Mouse (Mus musculus) kidney, postnatal 0 days (tissue): ENCODE measurements at regions not wholly inside any gene's neighbourhood (a gene's known extent, or its start where the extent isn't known, plus 50 kb on each side); places are given as distances from the start of the nearest gene placed in this dataset.
A peak's percentile ranks its signal among the peaks of the same experiment; 100 is the strongest.

Experiments used
- ATAC-seq: fragments of 200-750 bp; cut with Nextera tagmentation; replicated peaks from 2 replicates; pipeline ENCODE4 v1.8.0; 2017; ENCODE audit warnings: low read depth, moderate number of reproducible peaks, moderate TSS enrichment, moderate library complexity; ENCODE audit not compliant: low FRiP score
- DNase-seq: peaks from one replicate; pipeline ENCODE4 v3.0.0-alpha.2; 2016; ENCODE audit warnings: low spot score
- H3K27ac ChIP-seq: fragments of 300-500 bp; sonication (generic); 2 replicates; pipeline ENCODE4 v1.5.1; 2014; ENCODE audit warnings: mild to moderate bottlenecking
- H3K27me3 ChIP-seq: fragments of 300-500 bp; sonication (generic); 2 replicates; pipeline ENCODE4 v1.6.1; 2014; ENCODE audit warnings: low read length, mixed read lengths; ENCODE audit not compliant: insufficient read depth
- H3K36me3 ChIP-seq: fragments of 300-500 bp; sonication (generic); 2 replicates; pipeline ENCODE4 v1.6.1; 2014; ENCODE audit warnings: low read length, mixed read lengths; ENCODE audit not compliant: insufficient read depth
- H3K4me1 ChIP-seq: fragments of 300-500 bp; sonication (generic); replicated peaks from 2 replicates; pipeline ENCODE4 v1.6.1; 2014; ENCODE audit warnings: antibody characterized with exemption, low read length, mixed read lengths; ENCODE audit not compliant: insufficient read depth
- H3K4me2 ChIP-seq: fragments of 300-500 bp; sonication (generic); 2 replicates; pipeline ENCODE4 v1.6.1; 2014; ENCODE audit warnings: mild to moderate bottlenecking, low read length, moderate library complexity, mixed read lengths
- H3K4me3 ChIP-seq: fragments of 300-500 bp; sonication (generic); replicated peaks from 2 replicates; pipeline ENCODE4 v1.5.1; 2014; ENCODE audit warnings: low read depth, low read length
- H3K9ac ChIP-seq: fragments of 300-500 bp; sonication (generic); 2 replicates; pipeline ENCODE4 v1.6.1; 2014; ENCODE audit warnings: low read depth, low read length
- H3K9me3 ChIP-seq: fragments of 300-500 bp; sonication (generic); replicated peaks from 2 replicates; pipeline ENCODE4 v1.6.1; 2016; ENCODE audit warnings: low read length, inconsistent platforms, mixed read lengths
- CTCF ChIP-seq: IDR thresholded peaks from 2 replicates; pipeline ENCODE4 v1.5.1; 2016; ENCODE audit warnings: antibody characterized with exemption, low read depth, mild to moderate bottlenecking, moderate library complexity
- WGBS: fragments of 180-500 bp; shearing (Covaris S2); extraction: QIAGEN DNeasy Blood & Tissue Kit; methylation state at CpG from one replicate; pipeline ENCODE4 v1.1.7; 2014; 5-methylcytosine and 5-hydroxymethylcytosine counted together

DNA sequence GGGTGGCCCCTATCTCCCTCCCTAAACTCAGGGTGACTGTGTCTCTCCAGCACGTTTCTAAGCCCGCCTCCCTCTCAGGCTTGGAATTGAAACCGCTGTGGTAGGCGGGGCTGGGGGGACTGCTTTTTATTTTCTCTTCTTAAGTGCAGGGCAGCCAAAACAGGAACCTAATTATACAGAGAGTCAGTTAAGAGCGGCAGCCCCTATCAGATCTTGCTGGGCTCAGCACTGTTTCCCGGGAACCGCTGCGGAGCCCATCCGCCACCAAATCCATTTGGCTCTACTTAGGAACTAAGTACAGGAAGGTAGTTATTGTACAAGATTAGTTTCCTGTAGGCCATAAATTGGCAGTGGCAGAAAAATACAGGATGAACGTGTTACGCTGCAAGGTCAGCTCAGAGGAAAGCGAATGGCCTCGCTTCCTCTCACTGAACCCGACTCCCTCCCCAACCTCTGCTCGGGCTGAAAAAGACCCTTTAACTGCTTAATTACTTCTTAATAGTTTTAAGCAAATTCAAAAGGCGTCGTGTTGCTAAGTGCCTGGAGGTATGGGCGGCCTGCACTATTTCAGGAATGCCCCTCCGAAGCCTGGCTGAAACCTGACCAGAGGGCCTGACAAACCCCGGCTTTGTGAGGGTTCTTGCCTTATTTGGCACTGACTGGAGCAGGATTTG lies 83.6 kb downstream of the Irs2 start:
- no peak overlapping the region for H3K9ac ChIP-seq
- no peaks in the 10 kb centered on the region for H3K9me3 ChIP-seq
- peak; percentile 50 for ATAC-seq
- peak; percentile 93 for DNase-seq
- no peaks in the 10 kb centered on the region for H3K36me3 ChIP-seq
- no peak for TF ChIP-seq CTCF
- H3K27ac ChIP-seq, result peak overlapping the region; percentile 88
- no peak overlapping the region for H3K4me3 ChIP-seq
- H3K27me3 ChIP-seq, result 0 out of 2 replicates have a peak, but pooled peaks cover 4% of the 10 kb centered on the region
- WGBS, result 2% methylated on average over 20 of the region's 20 CpGs
- peaks cover 35% of the 10 kb centered on the region for H3K4me1 ChIP-seq
- peak overlapping the region; percentile 18 for H3K4me2 ChIP-seq

DNA sequence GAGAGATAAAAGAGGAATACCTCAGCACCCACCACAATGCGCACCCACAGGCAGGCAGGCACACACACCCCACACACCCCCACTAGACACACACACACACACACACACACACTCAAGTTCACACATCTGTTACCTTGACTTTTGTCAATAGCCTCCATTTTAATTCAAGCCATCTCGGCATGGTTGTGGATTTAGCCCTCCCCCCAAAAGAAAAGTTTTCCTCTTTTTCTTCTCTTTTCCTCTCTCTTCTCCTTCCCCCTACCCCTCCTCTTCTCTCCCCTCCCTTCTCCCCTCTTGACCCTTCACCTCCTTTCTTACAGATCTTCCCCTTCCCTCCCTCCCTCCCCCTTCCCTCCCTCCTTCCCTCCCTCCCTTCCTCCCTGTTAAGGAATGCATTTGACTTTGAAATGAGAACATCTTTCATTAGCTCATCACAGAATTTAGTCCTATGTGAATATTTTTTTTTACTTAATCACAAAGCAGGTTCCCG lies 84.2 kb downstream of the Irs2 start:
- Histone ChIP-seq H3K27me3 (0 out of 2 replicates have a peak, but pooled peaks cover 3% of the 10 kb centered on the region), H3K9me3 (no peaks in the 10 kb centered on the region), H3K4me2 (peak overlapping the region; percentile 18), H3K4me3 (no peak overlapping the region), H3K36me3 (no peaks in the 10 kb centered on the region), H3K27ac (peak overlapping the region; percentile 88), H3K4me1 (peaks cover 35% of the 10 kb centered on the region), H3K9ac (no peak overlapping the region)
- TF ChIP-seq CTCF, result no peak
- DNase-seq, result no peak
- WGBS, result 13% methylated on average over 3 of the region's 3 CpGs
- ATAC-seq, result no peak

DNA sequence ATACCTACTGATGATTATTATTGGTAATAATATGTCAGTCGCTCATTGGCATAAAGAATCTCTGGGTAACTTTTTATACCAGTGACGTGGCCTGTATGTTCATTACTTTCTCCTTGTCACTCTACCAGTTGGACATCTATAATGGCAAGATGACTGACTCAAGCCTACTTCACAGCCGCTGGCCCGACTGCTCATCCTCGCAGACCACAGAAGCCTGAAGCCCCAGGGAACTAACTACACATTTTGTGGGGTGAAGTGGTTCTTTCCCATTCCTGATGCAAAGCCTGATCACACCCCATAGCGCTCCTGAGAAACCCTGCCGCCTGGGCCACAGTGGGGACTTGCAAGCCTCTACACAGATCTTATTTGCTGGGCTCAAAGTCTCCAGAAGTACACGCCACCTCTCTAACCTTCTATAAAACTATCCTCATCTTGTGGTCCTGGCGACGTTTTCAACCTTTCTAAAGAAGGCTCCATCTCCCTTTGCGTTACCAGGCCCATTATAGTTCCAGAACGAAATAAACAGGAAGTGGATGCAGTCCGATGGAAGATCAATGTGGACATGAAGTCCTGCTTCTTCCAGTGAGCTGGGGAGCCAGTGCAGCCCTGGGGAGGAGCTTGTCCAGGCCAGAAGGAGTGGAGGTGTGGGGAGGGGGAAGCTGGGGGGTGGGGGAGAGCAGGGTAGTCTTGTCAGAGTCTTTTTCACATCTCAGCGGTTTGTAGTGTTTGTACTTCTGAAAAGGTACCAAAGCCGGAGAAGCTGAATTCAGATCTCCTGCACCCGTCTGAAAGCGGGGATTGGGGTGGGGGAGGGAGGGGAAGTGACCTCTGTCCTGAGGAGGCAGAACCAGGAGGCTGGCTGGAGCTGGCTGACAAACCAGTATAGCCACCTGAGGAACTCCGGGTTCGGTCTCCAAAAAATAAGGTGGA lies 84.9 kb downstream of the Irs2 start:
- no peak overlapping the region for H3K4me3 ChIP-seq
- H3K4me2 ChIP-seq, result peak overlapping the region; percentile 18; the same call in 1 of the 2 replicates
- H3K27me3 ChIP-seq, result no peaks in the 10 kb centered on the region
- H3K36me3 ChIP-seq, result no peaks in the 10 kb centered on the region
- peaks cover 35% of the 10 kb centered on the region for H3K4me1 ChIP-seq
- DNase-seq, result no peak
- TF ChIP-seq CTCF, result no peak
- H3K9ac ChIP-seq, result no peak overlapping the region
- no peak for ATAC-seq
- H3K27ac ChIP-seq, result peak overlapping the region; percentile 88
- WGBS, result 42% methylated on average over 19 of the region's 19 CpGs
- H3K9me3 ChIP-seq, result no peaks in the 10 kb centered on the region

DNA sequence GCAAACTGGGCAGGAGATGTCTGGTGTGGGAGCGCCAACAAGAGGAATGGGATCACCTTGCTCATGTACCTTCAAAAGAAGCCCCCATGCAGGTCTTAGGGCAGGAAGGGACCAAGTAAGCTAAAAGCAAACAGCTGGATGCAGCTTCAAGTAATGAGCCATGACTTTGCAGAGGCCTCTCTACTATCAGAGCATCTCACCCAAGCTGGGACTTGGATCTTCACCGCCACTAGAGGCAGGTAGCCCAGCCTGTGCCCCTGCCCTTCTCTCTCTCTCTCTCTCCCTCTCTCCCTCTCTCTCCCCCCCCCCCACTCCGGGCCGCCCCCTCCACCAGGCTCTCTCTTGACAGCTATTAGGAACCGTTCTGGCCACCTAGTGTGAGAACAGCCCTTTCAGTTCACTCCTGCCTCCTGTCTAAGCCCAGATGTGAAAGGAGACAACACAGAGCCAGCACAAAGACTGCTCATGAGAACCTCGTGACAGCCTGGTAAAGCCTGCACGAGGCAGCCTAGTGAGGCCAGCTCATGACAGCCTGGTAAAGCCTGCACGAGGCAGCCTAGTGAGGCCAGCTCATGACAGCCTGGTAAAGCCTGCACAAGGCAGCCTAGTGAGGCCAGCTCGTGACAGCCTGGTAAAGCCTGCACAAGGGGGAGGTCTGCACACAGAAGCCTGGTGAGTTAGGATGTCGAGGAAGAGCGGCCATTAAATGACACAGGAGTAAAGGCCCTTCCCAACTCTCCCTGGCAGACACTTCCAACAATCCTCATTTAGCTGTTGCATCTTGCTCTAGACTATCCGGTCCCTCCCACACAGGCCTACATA lies 85.8 kb downstream of the Irs2 start:
- Histone ChIP-seq H3K27me3 (no peaks in the 10 kb centered on the region), H3K27ac (peak overlapping the region; percentile 50; the same call in 1 of the 2 replicates), H3K4me1 (peaks cover 33% of the 10 kb centered on the region), H3K4me2 (no peak overlapping the region), H3K4me3 (no peak overlapping the region), H3K9ac (no peak overlapping the region), H3K36me3 (no peaks in the 10 kb centered on the region), H3K9me3 (no peaks in the 10 kb centered on the region)
- DNase-seq, result no peak
- WGBS, result 44% methylated on average over 12 of the region's 12 CpGs
- no peak for TF ChIP-seq CTCF
- ATAC-seq, result no peak

DNA sequence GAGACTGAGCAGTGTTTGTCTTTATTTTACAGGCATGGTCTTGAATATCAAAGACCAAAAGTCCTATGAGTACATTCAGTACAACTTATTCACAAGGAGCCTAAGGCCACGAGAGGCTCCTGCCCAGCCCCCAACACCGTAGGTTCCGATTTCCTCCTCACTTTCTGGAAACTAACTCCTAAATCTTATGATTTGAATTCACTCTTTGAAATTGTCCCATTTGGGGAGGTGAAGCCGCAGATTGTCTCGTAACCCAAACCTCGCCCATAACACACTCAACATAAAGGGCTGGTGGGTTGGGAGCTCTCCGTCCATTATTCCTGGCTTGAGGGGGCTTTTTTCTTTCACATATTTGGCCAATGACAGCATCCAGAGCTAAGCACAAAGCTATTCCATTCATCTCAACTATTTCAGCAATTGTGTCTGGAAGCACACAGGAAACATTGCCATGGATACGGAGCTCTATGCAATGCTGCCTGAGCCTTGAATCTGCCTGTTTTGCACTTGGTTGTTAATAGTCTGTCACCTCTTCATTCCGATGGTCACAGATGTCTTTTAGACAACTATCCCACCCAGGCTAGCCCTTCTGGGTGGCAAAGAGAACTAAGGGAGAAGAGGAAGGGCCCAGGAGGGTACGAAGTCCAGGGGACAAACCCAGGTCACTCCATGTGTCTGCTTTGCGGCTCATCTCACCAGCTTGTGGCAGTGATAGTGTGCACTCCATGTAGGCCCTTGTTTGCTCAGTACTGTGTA lies 86.6 kb downstream of the Irs2 start:
- no peak overlapping the region for H3K4me3 ChIP-seq
- DNase-seq (peak; percentile 89), ATAC-seq (no peak)
- H3K4me1 ChIP-seq, result peaks cover 29% of the 10 kb centered on the region
- H3K27me3 ChIP-seq, result no peaks in the 10 kb centered on the region
- H3K4me2 ChIP-seq, result no peak overlapping the region
- TF ChIP-seq CTCF, result no peak
- H3K36me3 ChIP-seq, result no peaks in the 10 kb centered on the region
- WGBS, result 58% methylated on average over 11 of the region's 11 CpGs
- H3K27ac ChIP-seq, result peak overlapping the region; percentile 50; the same call in 1 of the 2 replicates
- H3K9ac ChIP-seq, result no peak overlapping the region
- no peaks in the 10 kb centered on the region for H3K9me3 ChIP-seq
